Mouse (Mus musculus) neural tube, embryonic 10.5 days (tissue): Measurements from ENCODE around the gene Nop2.

Experiments used
- DNase-seq: peaks from one replicate; pipeline ENCODE4 v3.0.0-alpha.2; 2017; ENCODE audit warnings: low spot score; ENCODE audit errors: extremely low spot score

Gene Nop2

GRCm38 (mm10) chr6:125109371-125109770, 22.3 kb upstream of the Nop2 start:
- no peak for DNase-seq

DNA sequence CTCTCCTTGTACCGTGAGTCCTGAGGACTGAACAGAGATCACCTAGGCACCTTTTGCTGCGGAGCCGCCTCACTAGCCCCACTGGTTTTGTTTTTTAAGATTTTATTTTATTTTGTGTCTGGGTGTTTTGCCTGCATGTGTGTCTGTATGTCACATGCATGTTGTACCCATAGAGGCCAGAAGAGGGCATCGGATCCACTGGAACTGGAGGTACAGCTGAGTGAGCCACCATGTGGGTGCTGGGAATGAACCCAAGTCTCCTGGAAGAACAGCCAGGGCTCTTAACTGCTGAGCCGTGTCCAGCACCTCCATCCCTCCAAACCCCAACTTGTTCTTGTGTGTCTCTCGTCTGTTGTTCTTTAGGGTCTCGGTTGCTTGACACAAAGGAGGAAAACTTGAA, 20.8 kb upstream of the Nop2 start:
- DNase-seq = no peak

DNA sequence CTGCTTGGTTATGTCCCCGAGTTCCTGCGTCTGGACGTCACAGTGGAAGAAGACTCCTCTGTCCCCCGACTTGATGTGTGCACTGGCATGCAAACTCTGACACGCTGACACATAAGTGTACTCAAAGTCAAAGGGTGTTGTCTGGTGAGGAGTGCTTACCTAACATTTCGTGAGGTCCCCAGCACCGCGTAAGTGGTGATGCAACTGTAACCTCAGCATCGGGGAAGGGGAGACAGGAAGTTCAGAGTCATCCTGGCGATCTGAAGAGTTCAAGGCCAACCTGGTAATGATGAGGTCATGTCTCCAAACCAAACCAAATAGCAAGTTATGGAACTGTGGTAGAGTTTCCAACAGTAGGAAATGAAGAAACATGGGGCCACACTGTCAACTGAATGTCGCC, 19.2 kb upstream of the Nop2 start:
- no peak for DNase-seq

- no peak for DNase-seq
Measured at GRCm38 (mm10) chr6:125119387-125119786, 12.3 kb upstream of the Nop2 start.

DNA sequence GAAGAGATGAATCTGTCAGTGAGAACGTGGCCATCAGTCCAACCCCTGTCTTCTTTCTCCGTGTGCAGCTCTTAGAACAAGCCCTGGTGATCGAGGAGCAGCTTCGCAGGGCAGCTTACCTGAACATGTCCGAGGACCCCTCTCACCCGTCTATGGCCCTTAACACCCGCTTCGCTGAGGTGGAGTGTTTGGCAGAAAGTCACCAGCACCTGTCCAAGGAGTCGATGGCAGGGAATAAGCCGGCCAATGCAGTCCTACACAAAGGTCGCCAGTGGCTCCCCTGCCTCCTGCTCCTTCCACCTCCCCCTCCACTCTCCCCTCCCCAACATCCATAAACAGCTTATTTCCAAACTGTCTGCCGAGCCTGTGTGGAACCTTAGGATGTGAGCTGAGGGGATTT, 3.0 kb upstream of the Nop2 start:
- no peak for DNase-seq

DNA sequence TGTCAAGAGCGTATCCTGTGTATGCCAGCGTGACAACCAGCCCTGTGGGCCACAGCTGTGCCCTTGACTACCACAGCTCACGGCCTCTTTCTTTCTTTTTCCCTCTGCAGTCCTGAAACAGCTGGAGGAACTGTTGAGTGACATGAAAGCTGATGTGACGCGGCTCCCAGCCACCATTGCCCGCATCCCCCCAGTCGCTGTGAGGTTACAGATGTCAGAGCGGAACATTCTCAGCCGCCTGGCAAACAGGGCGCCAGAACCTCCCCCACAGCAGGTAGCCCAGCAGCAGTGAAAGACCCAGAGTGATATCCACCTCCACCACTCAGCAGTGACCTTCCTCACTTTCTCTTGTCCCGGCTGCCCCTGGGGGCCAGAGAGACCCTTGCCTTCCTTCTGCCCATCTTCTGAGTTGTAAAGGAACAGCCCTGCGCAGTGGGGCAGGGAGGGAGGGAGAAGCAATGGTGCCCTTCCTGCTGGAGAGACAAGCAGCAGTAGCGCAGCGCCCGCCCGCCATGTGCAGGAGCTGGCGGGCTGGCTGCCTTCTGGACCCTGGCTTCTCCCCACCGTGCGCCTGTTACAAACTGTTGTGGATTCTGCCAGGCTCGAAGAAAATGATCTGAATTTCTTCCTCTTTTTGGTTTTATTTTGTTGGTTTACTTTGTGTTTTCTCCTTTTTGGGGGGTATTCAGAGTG, 1.9 kb upstream of the Nop2 start:
- DNase-seq = no peak

GRCm38 (mm10) chr6:125132470-125132869, 761 bp downstream of the Nop2 start:
- no peak for DNase-seq

GRCm38 (mm10) chr6:125137002-125137671, 5.4 kb downstream of the Nop2 start:
- peak; percentile 50 for DNase-seq

DNA sequence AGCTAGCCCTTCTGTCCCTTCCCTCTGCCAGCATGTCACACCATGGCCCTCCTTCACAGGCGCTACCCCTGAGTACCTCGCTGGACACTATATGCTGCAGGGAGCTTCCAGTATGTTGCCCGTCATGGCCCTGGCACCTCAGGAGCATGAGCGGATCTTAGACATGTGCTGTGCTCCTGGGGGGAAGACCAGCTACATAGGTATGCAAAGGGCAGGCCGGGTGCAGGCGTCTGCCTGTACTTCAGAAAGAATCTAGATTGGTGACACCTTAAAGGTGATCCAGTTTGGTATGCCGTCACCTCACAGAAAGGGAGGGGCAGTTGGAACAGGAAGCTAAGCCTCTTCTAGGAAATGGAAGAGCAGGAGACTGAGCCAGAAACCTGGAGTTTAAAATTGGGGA, 8.0 kb downstream of the Nop2 start:
- no peak for DNase-seq

DNA sequence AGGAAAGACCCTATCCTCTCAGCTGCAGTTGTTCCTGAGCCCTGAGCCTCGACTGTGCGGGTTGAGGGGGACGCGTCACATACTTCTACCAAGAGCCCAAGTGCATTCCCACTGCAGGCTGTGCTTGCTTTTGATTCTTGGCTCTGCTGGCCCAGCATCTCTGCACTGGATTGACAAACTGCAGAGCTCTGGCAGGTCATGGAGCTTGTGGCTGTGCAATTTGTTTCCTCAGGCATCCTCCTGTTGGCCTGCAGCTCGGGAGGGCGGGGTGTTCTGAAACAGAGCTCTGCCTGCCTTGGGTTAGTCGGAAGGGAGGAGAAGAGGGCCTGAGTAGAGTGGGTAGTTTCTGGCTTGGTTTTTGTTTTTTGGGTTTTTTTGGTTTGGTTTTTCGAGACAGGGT, 10.7 kb downstream of the Nop2 start:
- no peak for DNase-seq

- DNase-seq = no peak
Measured at GRCm38 (mm10) chr6:125143128-125143527, 11.4 kb downstream of the Nop2 start.

DNA sequence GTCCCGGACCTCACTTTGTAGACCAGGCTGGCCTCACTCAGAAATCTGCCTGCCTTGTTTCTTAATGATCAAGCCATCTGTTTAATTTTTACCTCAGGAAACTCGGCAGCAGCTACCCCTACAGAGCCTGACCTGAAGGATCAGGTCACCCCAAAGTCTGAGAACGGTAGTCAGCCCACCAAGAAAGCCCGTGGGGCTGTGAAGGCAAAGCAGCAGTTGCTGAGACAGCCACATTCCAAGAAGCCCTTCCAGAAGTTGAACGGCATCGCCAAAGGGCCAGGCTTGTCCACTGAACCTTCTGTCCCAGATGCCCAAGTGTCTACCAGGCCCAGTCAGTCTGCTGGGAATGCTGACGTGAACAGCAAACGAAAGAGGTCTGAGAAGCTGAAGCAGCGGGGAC, 12.2 kb downstream of the Nop2 start:
- no peak for DNase-seq

DNA sequence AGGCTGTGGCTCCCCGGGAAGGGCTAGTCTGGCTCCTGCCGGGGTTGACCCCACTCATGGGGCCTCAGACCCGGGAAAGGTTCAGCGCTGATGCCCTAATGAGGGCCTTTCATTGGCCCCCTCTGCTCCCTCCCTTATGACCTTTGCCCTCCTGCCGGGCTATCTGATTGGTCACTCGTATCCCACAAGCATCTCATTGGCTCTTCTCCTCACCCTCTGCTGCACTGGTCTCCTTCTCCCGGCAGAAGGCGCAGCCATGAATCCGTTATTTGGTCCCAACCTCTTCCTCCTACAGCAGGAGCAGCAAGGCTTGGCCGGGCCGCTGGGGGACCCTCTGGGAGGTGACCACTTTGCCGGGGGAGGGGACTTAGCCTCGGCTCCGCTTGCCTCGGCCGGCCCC, 13.3 kb downstream of the Nop2 start, which contains the start of gene Iffo1:
Gene Iffo1 (plus strand): TSS at position 241 of the 400 bp plus-strand sequence.
- peak; percentile 90 for DNase-seq

GRCm38 (mm10) chr6:125145479-125145951, 13.8 kb downstream of the Nop2 start:
- no peak for DNase-seq

- DNase-seq = no peak
Measured at GRCm38 (mm10) chr6:125146148-125146547, 14.4 kb downstream of the Nop2 start.

- no peak for DNase-seq
Measured at GRCm38 (mm10) chr6:125146797-125147196, 15.1 kb downstream of the Nop2 start.

DNA sequence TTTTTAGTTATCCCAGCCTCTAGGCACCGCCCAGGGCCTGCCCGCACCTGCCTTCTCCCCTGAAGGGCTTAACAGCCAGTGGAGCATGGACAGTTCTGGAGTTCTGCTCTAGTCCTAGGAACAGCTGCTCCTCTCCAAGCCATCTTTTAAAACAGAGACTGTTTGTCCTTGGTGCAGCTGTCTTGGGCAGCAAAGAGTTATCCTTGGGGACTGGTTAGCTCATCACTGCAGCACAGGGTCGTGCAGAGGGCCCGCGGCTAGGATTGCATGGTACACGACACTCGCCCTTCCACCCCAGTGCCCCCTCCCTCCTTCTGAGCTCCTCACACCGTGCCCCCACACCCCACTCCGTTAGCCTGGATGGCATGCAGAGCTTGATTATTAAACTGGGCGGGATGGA, 15.6 kb downstream of the Nop2 start:
- no peak for DNase-seq

GRCm38 (mm10) chr6:125148251-125148925, 16.7 kb downstream of the Nop2 start:
- no peak for DNase-seq

DNA sequence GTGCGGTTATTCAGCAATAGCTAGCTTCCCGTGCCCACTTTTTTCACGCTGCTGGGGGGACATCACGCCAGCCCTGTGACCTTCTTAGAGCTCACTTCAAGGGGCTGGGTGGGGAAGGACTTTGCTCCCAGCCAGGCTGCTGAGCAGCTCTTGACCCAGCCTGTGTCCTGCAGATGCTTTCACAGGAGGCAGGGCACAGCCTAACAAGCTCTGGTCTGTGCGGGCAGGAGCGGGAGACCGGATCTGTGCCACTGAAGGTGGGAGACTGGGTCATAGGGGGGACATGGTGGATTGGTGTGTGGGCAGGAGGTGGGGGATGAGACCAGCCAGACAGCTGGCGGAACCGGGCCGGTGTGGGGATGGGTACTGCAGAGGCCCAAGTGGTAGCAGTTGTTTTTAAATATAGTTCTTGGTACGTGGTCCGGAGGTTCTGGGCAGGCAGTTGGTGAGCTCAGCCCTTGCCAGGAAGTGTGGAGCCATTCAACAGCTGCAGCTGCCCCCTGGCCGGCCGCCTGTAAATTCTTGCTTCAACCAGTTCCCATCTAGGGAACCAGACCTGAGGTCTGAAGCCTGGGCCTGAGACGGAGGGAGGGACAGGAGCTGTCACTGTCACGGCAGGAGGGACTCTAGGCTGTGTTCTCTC, 17.3 kb downstream of the Nop2 start:
- DNase-seq = no peak

DNA sequence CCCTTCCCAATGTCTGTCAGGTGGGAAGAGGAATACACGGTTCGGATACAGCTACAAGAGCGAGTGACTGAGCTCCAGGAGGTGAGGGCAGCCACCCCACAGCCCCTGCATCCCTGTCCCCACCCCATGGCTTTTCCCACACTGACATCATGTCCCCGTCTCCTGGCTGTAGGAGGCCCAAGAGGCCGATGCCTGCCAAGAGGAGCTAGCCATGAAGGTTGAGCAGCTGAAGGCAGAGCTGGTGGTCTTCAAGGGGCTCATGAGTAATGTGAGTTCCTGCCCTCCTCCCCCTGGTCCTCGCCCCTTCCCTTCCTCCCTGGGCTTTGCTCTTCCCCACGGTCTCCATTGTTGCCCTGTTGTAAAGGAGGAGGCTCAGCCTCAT, 17.9 kb downstream of the Nop2 start:
- no peak for DNase-seq

GRCm38 (mm10) chr6:125152212-125153017, 20.7 kb downstream of the Nop2 start:
- no peak for DNase-seq
